Mouse (Mus musculus): ENCODE measurements at regions not wholly inside any gene's neighbourhood (a gene's known extent, or its start where the extent isn't known, plus 50 kb on each side); places are given as distances from the start of the nearest gene placed in this dataset.

DNA sequence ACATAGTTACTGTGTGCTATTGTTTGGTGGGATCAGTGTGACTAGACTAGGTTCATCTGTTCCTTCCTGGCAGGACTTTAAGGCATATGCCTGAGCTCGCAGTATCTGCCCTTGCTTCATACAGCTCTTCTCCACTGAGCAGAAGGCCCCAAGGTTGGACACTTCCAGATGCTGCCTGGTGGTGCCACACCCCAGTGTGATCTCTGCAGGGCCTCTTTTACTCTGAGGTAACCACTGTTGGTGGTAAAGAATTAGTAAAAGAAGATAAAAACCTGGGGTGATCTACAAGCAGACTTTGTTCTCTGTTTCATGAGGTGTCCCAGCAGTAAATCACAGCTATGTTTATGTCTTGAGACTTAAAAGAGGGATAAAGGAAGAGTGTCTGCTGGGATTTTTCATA lies 133.2 kb upstream of the Nsun6 start:
- TF ChIP-seq CHD2 (IDR thresholded peaks at IDR 0.05; ENCODE audit: low read depth, low read length), result no peak
- TF ChIP-seq HCFC1 (IDR thresholded peaks at IDR 0.05; ENCODE audit: borderline replicate concordance, insufficient read depth, low read length), result no peak
- no peak for TF ChIP-seq ZNF384 (IDR thresholded peaks at IDR 0.05; ENCODE audit: low read depth, low read length)

Data from ES-E14 (cell line).